ENCODE assay signal across 23 mouse cellular contexts in the genomic region with DNA sequence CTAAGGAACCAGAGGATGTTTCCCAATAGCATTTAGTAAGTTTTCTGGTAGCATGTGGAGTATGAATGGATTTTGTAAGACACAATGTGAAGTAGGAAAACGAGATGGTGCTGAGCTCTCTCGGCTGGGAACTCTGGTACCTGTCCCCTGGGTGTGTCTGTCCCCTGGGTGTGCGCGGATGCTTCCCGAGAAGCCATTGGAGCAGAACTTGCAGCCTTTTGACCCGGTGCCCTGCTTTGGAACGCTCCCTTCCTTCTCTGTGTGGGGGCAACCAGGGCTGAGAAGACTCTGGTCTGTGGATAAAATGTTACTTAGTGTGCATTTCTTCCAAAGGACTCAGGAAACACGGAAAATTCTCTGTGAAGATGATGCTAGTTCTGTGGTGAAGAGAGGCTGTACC.
"Had no signal": no experiment of that assay in that cellular context is flagged by ENCODE, and none has a peak within 500 bp of the region (broad histone marks: within the 10 kb centered on the region; RNA-seq: fewer than 3 reads in every experiment).

No protein-coding gene starts in this region.

- H3K9me3 ChIP-seq: heart, embryonic 12.5 days; hindbrain, embryonic 10.5 days; hindbrain, embryonic 12.5 days; intestine, embryonic 15.5 days; kidney, embryonic 15.5 days; limb, embryonic 10.5 days; liver, embryonic 13.5 days; liver, embryonic 15.5 days had no signal

- H3K4me3 ChIP-seq: gastrocnemius, adult 2 months; heart, adult 2 months; heart, embryonic 12.5 days; hindbrain, embryonic 10.5 days; hindbrain, embryonic 12.5 days; intestine, embryonic 15.5 days; kidney, embryonic 15.5 days; layer of hippocampus, adult 2 months; left cerebral cortex, adult 2 months; limb, embryonic 10.5 days; limb, embryonic 12.5 days; liver, embryonic 13.5 days; liver, embryonic 15.5 days had no signal

- H3K27ac ChIP-seq: gastrocnemius, adult 2 months; heart, adult 2 months; hindbrain, embryonic 10.5 days; hindbrain, embryonic 12.5 days; hindbrain, embryonic 14.5 days; intestine, embryonic 15.5 days; kidney, embryonic 15.5 days; kidney, postnatal 0 days; layer of hippocampus, adult 2 months; left cerebral cortex, adult 2 months; limb, embryonic 10.5 days; limb, embryonic 12.5 days; liver, embryonic 13.5 days; liver, embryonic 15.5 days had no signal

- DNase-seq: gastrocnemius, adult 2 months; gastrocnemius, postnatal 10 days; gastrocnemius, postnatal 25 days; heart, adult 2 months; heart, postnatal 14 days; heart, postnatal 4 days; kidney, adult 18-20 months; kidney, postnatal 4 days; liver; liver, embryonic 13.5 days; liver, postnatal 0 days had no signal

- H3K27me3 ChIP-seq: hindbrain, embryonic 12.5 days; intestine, embryonic 15.5 days; liver, embryonic 13.5 days; liver, embryonic 15.5 days had no signal

- H3K4me1 ChIP-seq: heart, embryonic 12.5 days; hindbrain, embryonic 12.5 days; intestine, embryonic 15.5 days; kidney, embryonic 15.5 days; limb, embryonic 12.5 days; liver, embryonic 13.5 days; liver, embryonic 15.5 days had no signal

- H3K36me3 ChIP-seq: heart, embryonic 12.5 days; hindbrain, embryonic 10.5 days; hindbrain, embryonic 12.5 days; intestine, embryonic 15.5 days; kidney, embryonic 15.5 days; limb, embryonic 10.5 days; limb, embryonic 12.5 days; liver, embryonic 13.5 days; liver, embryonic 15.5 days had no signal
